Mouse (Mus musculus) MEL (cell line): ENCODE data around the gene Slc22a2. TPM values are rescaled to one million over a fixed set of nuclear protein-coding genes. Genes with fewer than 3 reads are reported as not detected.

ENCODE experiments used
- DNase-seq: peaks from one replicate; pipeline ENCODE4 v3.0.0; 2011; ENCODE audit warnings: low read depth, low spot score
- H3K27ac ChIP-seq: 2 replicates; pipeline ENCODE4 v1.5.1; 2012; ENCODE audit warnings: low read depth, mild to moderate bottlenecking, control low read depth, low read length, moderate library complexity; ENCODE audit not compliant: control insufficient read depth
- H3K27me3 ChIP-seq, 2 experiments: fragments of 150-350 bp in 1 of 2; sonication (generic) in 1 of 2; 2 replicates each; pipeline ENCODE4 v1.6.1; 2012; ENCODE audit warnings: low read length in 2 of 2, mild to moderate bottlenecking in 2 of 2, improper control_type of control experiment in 1 of 2, moderate library complexity in 1 of 2; ENCODE audit not compliant: insufficient read depth in 2 of 2, control insufficient read depth in 1 of 2
- H3K36me3 ChIP-seq, 2 experiments: 2 replicates each; pipeline ENCODE4 v1.6.1; 2012 to 2014; ENCODE audit warnings: low read length in 2 of 2, improper control_type of control experiment in 1 of 2, inconsistent platforms in 1 of 2, mild to moderate bottlenecking in 1 of 2; ENCODE audit not compliant: insufficient read depth in 2 of 2, control insufficient read depth in 1 of 2
- H3K4me1 ChIP-seq, 2 experiments: fragments of 150-350 bp in 1 of 2; sonication (generic) in 1 of 2; 2 replicates each; pipeline ENCODE4 v1.6.1; 2012; ENCODE audit warnings: low read length in 2 of 2, improper control_type of control experiment in 1 of 2, mild to moderate bottlenecking in 1 of 2; ENCODE audit not compliant: insufficient read depth in 2 of 2, control insufficient read depth in 1 of 2
- H3K4me3 ChIP-seq, 2 experiments: fragments of 150-350 bp in 1 of 2; sonication (generic) in 1 of 2; 2 replicates each; pipeline ENCODE4 v1.5.1; 2012; ENCODE audit warnings: low read depth in 2 of 2, low read length in 2 of 2, mild to moderate bottlenecking in 2 of 2, moderate library complexity in 2 of 2, control low read depth in 1 of 2, improper control_type of control experiment in 1 of 2; ENCODE audit not compliant: control insufficient read depth in 1 of 2, insufficient read depth in 1 of 2
- H3K79me2 ChIP-seq: 2 replicates; pipeline ENCODE4 v1.6.1; 2012; ENCODE audit warnings: mild to moderate bottlenecking, low read length, moderate library complexity; ENCODE audit not compliant: control insufficient read depth, poor library complexity, insufficient read depth
- H3K9ac ChIP-seq: 2 replicates; pipeline ENCODE4 v1.6.1; 2012; ENCODE audit warnings: low read depth, mild to moderate bottlenecking, control low read depth, low read length, moderate library complexity; ENCODE audit not compliant: control insufficient read depth, poor library complexity, severe bottlenecking
- H3K9me3 ChIP-seq: fragments of 150-350 bp; sonication (generic); replicated peaks from 2 replicates; pipeline ENCODE4 v1.6.1; 2012; ENCODE audit warnings: mild to moderate bottlenecking, low read length, improper control_type of control experiment, moderate library complexity; ENCODE audit not compliant: insufficient read depth
- BHLHE40 ChIP-seq: IDR thresholded peaks from 2 replicates; pipeline ENCODE4 v1.6.1; 2012; ENCODE audit warnings: low read depth, mild to moderate bottlenecking, inconsistent platforms, low read length, improper control_type of control experiment, borderline replicate concordance
- CHD2 ChIP-seq: IDR thresholded peaks from 2 replicates; pipeline ENCODE4 v1.6.1; 2011; ENCODE audit warnings: low read length, improper control_type of control experiment
- CTCF ChIP-seq, 3 experiments: IDR thresholded peaks in 2 of 3; conservative IDR thresholded peaks in 1 of 3; 2 replicates each; pipeline ENCODE4 v1.5.1; 2011 to 2012; ENCODE audit warnings: low read length in 3 of 3, low read depth in 2 of 3, mild to moderate bottlenecking in 2 of 3, improper control_type of control experiment in 1 of 3, inconsistent platforms in 1 of 3, mixed read lengths in 1 of 3, moderate library complexity in 1 of 3; ENCODE audit not compliant: control insufficient read depth in 1 of 3, insufficient read depth in 1 of 3, poor library complexity in 1 of 3, severe bottlenecking in 1 of 3
- ELF1 ChIP-seq: IDR thresholded peaks from 2 replicates; pipeline ENCODE4 v1.6.1; 2014; ENCODE audit warnings: low read depth, mild to moderate bottlenecking, inconsistent platforms, low read length, improper control_type of control experiment, moderate library complexity
- EP300 ChIP-seq, 2 experiments: IDR thresholded peaks; 2 replicates each; pipeline ENCODE4 v1.6.1; 2011; ENCODE audit warnings: improper control_type of control experiment in 2 of 2, low read length in 2 of 2, low read depth in 1 of 2, mild to moderate bottlenecking in 1 of 2
- GABPA ChIP-seq: IDR thresholded peaks from 2 replicates; pipeline ENCODE4 v1.6.1; 2012; ENCODE audit warnings: low read depth, mild to moderate bottlenecking, inconsistent platforms, low read length, improper control_type of control experiment, moderate library complexity
- GATA1 ChIP-seq: IDR thresholded peaks from 2 replicates; pipeline ENCODE4 v1.6.1; 2011; ENCODE audit warnings: low read depth, low read length, improper control_type of control experiment
- JUND ChIP-seq: IDR thresholded peaks from 2 replicates; pipeline ENCODE4 v1.6.1; 2011; ENCODE audit warnings: low read depth, mild to moderate bottlenecking, improper control_type of control experiment, low read length
- MAFK ChIP-seq: IDR thresholded peaks from 2 replicates; pipeline ENCODE4 v1.6.1; 2011; ENCODE audit warnings: low read depth, mild to moderate bottlenecking, low read length, improper control_type of control experiment, borderline replicate concordance
- MAX ChIP-seq: IDR thresholded peaks from 2 replicates; pipeline ENCODE4 v1.6.1; 2011; ENCODE audit warnings: low read length, improper control_type of control experiment
- MEF2A ChIP-seq: IDR thresholded peaks from 2 replicates; pipeline ENCODE4 v1.6.1; 2014; ENCODE audit warnings: low read depth, mild to moderate bottlenecking, inconsistent platforms, low read length, improper control_type of control experiment; ENCODE audit not compliant: poor library complexity, insufficient replicate concordance, severe bottlenecking; ENCODE audit errors: extremely low read depth
- MYC ChIP-seq: IDR thresholded peaks from 2 replicates; pipeline ENCODE4 v1.6.1; 2011; ENCODE audit warnings: low read depth, mild to moderate bottlenecking, low read length, improper control_type of control experiment, moderate library complexity
- NRF1 ChIP-seq: IDR thresholded peaks from 2 replicates; pipeline ENCODE4 v1.6.1; 2014; ENCODE audit warnings: low read depth, mild to moderate bottlenecking, inconsistent platforms, low read length, improper control_type of control experiment, moderate library complexity; ENCODE audit not compliant: poor library complexity, insufficient read depth, severe bottlenecking
- POLR2AphosphoS2 ChIP-seq: IDR thresholded peaks from 2 replicates; pipeline ENCODE4 v1.6.1; 2011; ENCODE audit warnings: low read length, improper control_type of control experiment
- RCOR1 ChIP-seq: IDR thresholded peaks from 2 replicates; pipeline ENCODE4 v1.6.1; 2012; ENCODE audit warnings: low read depth, mild to moderate bottlenecking, inconsistent platforms, low read length, improper control_type of control experiment
- TBP ChIP-seq: IDR thresholded peaks from 2 replicates; pipeline ENCODE4 v1.8.0; 2011; ENCODE audit warnings: low read depth, low read length, improper control_type of control experiment
- USF1 ChIP-seq: IDR thresholded peaks from 2 replicates; pipeline ENCODE4 v1.6.1; 2014; ENCODE audit warnings: low read depth, mild to moderate bottlenecking, inconsistent platforms, low read length, improper control_type of control experiment, moderate library complexity
- ZC3H11A ChIP-seq: IDR thresholded peaks from 2 replicates; pipeline ENCODE4 v1.6.1; 2012; ENCODE audit warnings: low read depth, mild to moderate bottlenecking, inconsistent platforms, low read length, improper control_type of control experiment
- ZKSCAN1 ChIP-seq: IDR thresholded peaks from 2 replicates; pipeline ENCODE4 v1.6.1; 2012; ENCODE audit warnings: low read depth, mild to moderate bottlenecking, inconsistent platforms, low read length, improper control_type of control experiment, moderate library complexity
- ZNF384 ChIP-seq: IDR thresholded peaks from 2 replicates; pipeline ENCODE4 v1.6.1; 2012; ENCODE audit warnings: low read depth, mild to moderate bottlenecking, inconsistent platforms, low read length, improper control_type of control experiment
- polyA plus RNA-seq, 2 experiments: library from polyadenylated mRNA; stranded (reverse) in 1 of 2; unstranded in 1 of 2; fragments of >175 nt in 1 of 2; fragments of >200 nt in 1 of 2; gene quantifications; 2 replicates each; pipeline versions ENCODE4 v1.2.1 to v1.2.4; 2012; ENCODE audit warnings: low replicate concordance in 2 of 2, low read depth in 1 of 2; ENCODE audit not compliant: insufficient read length in 2 of 2, insufficient read depth in 1 of 2, missing spikeins in 1 of 2
- total RNA-seq: library from RNA; depleted of rRNA; stranded (reverse); fragments of 300-350 nt; gene quantifications from 2 replicates; pipeline ENCODE4 v1.2.3, GENCODE M21; 2012

The Slc22a2 gene
- total and polyA plus RNA-seq, 3 experiments, result not detected

GRCm38 (mm10) chr17:12614511-12615385 is 30.8 kb downstream of the Slc22a2 start:
- Histone ChIP-seq H3K9ac (no peak overlapping the region), H3K79me2 (no peaks in the 10 kb centered on the region)
- DNase-seq, result no peak

GRCm38 (mm10) chr17:12615429-12615828 is 31.5 kb downstream of the Slc22a2 start:
- no peaks in the 10 kb centered on the region for H3K9me3 ChIP-seq
- H3K36me3 ChIP-seq, result no peaks in the 10 kb centered on the region
- no peaks in the 10 kb centered on the region for H3K79me2 ChIP-seq
- H3K9ac ChIP-seq, result no peak overlapping the region
- no peak overlapping the region for H3K27ac ChIP-seq
- H3K4me3 ChIP-seq, result no peak overlapping the region
- peaks cover 0 to 1% of the 10 kb centered on the region in 2 experiments; a peak in 1 of 4 replicates for H3K27me3 ChIP-seq
- H3K4me1 ChIP-seq, result no peaks in the 10 kb centered on the region
- TF ChIP-seq MAFK (no peak), CTCF (IDR thresholded peaks at IDR 0.05 in 2 of 3, conservative IDR thresholded peaks at IDR 0.05 in 1 of 3; ENCODE audit: control insufficient read depth in 1 of 3, insufficient read depth in 1 of 3, low read depth in 2 of 3, low read length in 3 of 3, poor library complexity in 1 of 3, severe bottlenecking in 1 of 3) (no peak), MAX (no peak), GABPA (no peak), MYC (no peak), ELF1 (no peak), RCOR1 (no peak), GATA1 (no peak), EP300 (IDR thresholded peaks at IDR 0.05; ENCODE audit: low read depth in 1 of 2, low read length in 2 of 2) (no peak), ZKSCAN1 (no peak), ZNF384 (no peak), NRF1 (no peak), BHLHE40 (no peak), MEF2A (no peak), JUND (no peak), ZC3H11A (no peak), POLR2AphosphoS2 (no peak), TBP (no peak)
- TF ChIP-seq, all 39 proteins: peak for 0
- DNase-seq, result no peak

More at GRCm38 (mm10) chr17:12614511-12615385, 30.8 kb downstream of the Slc22a2 start:
- no peak overlapping the region for H3K4me3 ChIP-seq
- peak; percentile 26; the same call in 1 of the 2 replicates for TF ChIP-seq USF1
- TF ChIP-seq CHD2, result no peak
- no peaks in the 10 kb centered on the region for H3K9me3 ChIP-seq
- no peak overlapping the region for H3K27ac ChIP-seq
- H3K27me3 ChIP-seq, result no peaks in the 10 kb centered on the region; a peak in 1 of 4 replicates
- H3K36me3 ChIP-seq, result no peaks in the 10 kb centered on the region
- no peaks in the 10 kb centered on the region for H3K4me1 ChIP-seq
